In the genomic region with DNA sequence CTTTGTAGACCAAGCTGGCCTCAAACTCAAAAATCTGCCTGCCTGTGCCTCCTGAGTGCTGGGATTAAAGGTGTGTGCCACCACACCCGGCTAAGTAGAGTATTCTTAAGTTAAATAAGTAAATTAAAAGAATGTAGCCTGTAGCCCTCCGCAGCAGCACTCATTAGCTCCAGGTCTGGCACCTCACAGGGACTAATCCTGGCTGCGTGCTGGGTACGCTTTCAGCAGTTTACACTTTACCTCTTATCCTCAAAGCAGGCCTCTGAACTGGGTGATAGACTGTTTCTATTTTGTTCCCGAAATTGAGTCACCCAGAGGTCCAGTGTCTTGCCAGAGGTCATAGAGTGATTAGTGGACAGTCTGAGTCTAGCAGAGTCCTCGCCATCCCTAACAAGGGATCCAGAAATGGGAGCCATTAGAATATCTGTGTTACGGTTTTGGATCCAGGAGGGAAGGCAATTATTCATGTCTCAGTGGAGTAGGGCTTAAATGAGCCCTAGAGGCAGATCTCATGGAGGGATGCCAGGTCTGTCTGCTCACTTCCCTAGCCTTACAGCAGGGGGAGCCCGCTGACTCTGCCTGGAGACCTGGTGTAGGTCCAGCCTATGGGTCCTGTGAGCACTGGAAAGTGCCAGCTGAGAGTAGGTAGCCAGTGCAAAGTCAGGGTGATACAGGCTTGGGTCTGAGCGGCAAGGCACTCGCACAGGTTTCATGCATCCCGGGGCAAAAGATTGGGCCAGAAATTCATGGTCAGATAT, we compare ENCODE assay signal across 7 mouse cellular contexts. TPM values are rescaled to one million over a fixed set of nuclear protein-coding genes. Genes with fewer than 3 reads are reported as not detected.
DNase-seq lines count a peak whose midpoint lies in the region; ATAC-seq and TF ChIP-seq lines count a peak whose summit lies in the region.

No protein-coding gene starts in this region.

- DNase-seq in adrenal gland, adult 18-20 months (ENCODE audit: low spot score in 2 of 2) = peak; percentile 85 to 87
- DNase-seq in embryo, embryonic 9.5 days (ENCODE audit: extremely low spot score) = peak; percentile 70
- peak; percentile 27 for DNase-seq in gonadal fat pad, adult 2 months (ENCODE audit: low read depth)
- peak; percentile 93 for DNase-seq in kidney, adult 11 months
- peak; percentile 86 to 87 for DNase-seq in left cerebral cortex, postnatal 36 days (ENCODE audit: low spot score in 2 of 2)
- DNase-seq in spleen, adult 2 months (ENCODE audit: low read depth in 1 of 2, low spot score in 2 of 2) = peak; percentile 45 to 88

- peak overlapping the region; percentile 47; the same call in 1 of the 2 replicates for H3K27ac ChIP-seq in midbrain, embryonic 13.5 days
- H3K27ac ChIP-seq in spleen, adult 2 months (ENCODE audit: insufficient read depth, low read length) = no peak overlapping the region

- no peaks in the 10 kb centered on the region for H3K9me3 ChIP-seq in midbrain, embryonic 13.5 days

- WGBS in midbrain, embryonic 13.5 days = 33% methylated on average over 11 of the region's 11 CpGs
- WGBS in spleen, adult 2 months = 47% methylated on average over 11 of the region's 11 CpGs

- no peak overlapping the region; the same call in 1 of the 2 replicates for H3K9ac ChIP-seq in midbrain, embryonic 13.5 days (replicated peaks)

- peaks cover 29% of the 10 kb centered on the region for H3K4me1 ChIP-seq in midbrain, embryonic 13.5 days (replicated peaks)
- no peaks in the 10 kb centered on the region for H3K4me1 ChIP-seq in spleen, adult 2 months (ENCODE audit: control insufficient read depth, insufficient read depth, insufficient read length)

- H3K4me3 ChIP-seq in midbrain, embryonic 13.5 days (replicated peaks) = no peak overlapping the region
- no peak overlapping the region for H3K4me3 ChIP-seq in spleen, adult 2 months (ENCODE audit: extremely low read depth, insufficient read depth, insufficient read length)

- ATAC-seq in midbrain, embryonic 13.5 days = peak; percentile 85

- H3K27me3 ChIP-seq in midbrain, embryonic 13.5 days = peaks cover 2% of the 10 kb centered on the region; the same call in 1 of the 2 replicates
- H3K27me3 ChIP-seq in spleen, adult 2 months (ENCODE audit: control insufficient read depth, insufficient read depth, low read length) = no peaks in the 10 kb centered on the region

- H3K4me2 ChIP-seq in midbrain, embryonic 13.5 days (replicated peaks) = no peak overlapping the region

- H3K36me3 ChIP-seq in midbrain, embryonic 13.5 days = peaks cover 14% of the 10 kb centered on the region
- no peaks in the 10 kb centered on the region for H3K36me3 ChIP-seq in spleen, adult 2 months (ENCODE audit: control insufficient read depth, insufficient read depth, low read length)

- TF ChIP-seq POLR2A in spleen, adult 2 months (IDR thresholded peaks at IDR 0.05; ENCODE audit: low read depth, low read length) = no peak

- intact Hi-C loops in left cerebral cortex, postnatal 36 days (cut with DNase I) = no loop called here

- peak; percentile 90; the same call in 1 of the 2 replicates for TF ChIP-seq CTCF in spleen, adult 2 months (IDR thresholded peaks at IDR 0.05; ENCODE audit: extremely low read depth, insufficient read depth, insufficient read length, insufficient replicate concordance)

RNA-seq across cellular contexts. Expression of gene Zfp335, which starts 12.7 kb away (rescaled TPM):
- total RNA-seq in adrenal gland, adult 18-20 months (2021) = 10 to 100 TPM; 20.9 to 22.4 TPM
- polyA plus RNA-seq in gonadal fat pad, adult 2 months (2012; rRNA removed) = 20.6 and 21.7 TPM in 2 replicates
- 10 to 100 TPM; 22.6 to 28.5 TPM for total RNA-seq in left cerebral cortex, postnatal 36 days (2021)
- 13.5 and 15.1 TPM in 2 replicates for polyA plus RNA-seq in midbrain, embryonic 13.5 days (2015; fragmentation: Nextera tagmentation; extraction: Ambion mirVana)
- 37.8 and 47.5 TPM in 2 replicates for polyA plus RNA-seq in spleen, adult 2 months (2012; rRNA removed)

RNA-seq across cellular contexts. Expression of gene Mmp9, which starts 16.3 kb away (rescaled TPM):
- total RNA-seq in adrenal gland, adult 18-20 months (2021) = 1 to 10 TPM in 1 of 2 experiments, under 1 TPM in 1; 0.89 to 2.7 TPM
- 7.0 and 9.7 TPM in 2 replicates for polyA plus RNA-seq in gonadal fat pad, adult 2 months (2012; rRNA removed)
- 1 to 10 TPM; 1.7 to 2.1 TPM for total RNA-seq in left cerebral cortex, postnatal 36 days (2021)
- polyA plus RNA-seq in midbrain, embryonic 13.5 days (2015; fragmentation: Nextera tagmentation; extraction: Ambion mirVana) = 17.2 and 19.5 TPM in 2 replicates
- 16.0 and 26.6 TPM in 2 replicates for polyA plus RNA-seq in spleen, adult 2 months (2012; rRNA removed)

RNA-seq across cellular contexts. Expression of gene Slc12a5, which starts 36.3 kb away (rescaled TPM):
- total RNA-seq in adrenal gland, adult 18-20 months (2021) = 1 to 10 TPM; 5.2 to 9.0 TPM
- polyA plus RNA-seq in gonadal fat pad, adult 2 months (2012; rRNA removed) = 1.7 and 2.0 TPM in 2 replicates
- 100 to 1,000 TPM; 521 to 559 TPM for total RNA-seq in left cerebral cortex, postnatal 36 days (2021)
- polyA plus RNA-seq in midbrain, embryonic 13.5 days (2015; fragmentation: Nextera tagmentation; extraction: Ambion mirVana) = 19.7 and 20.2 TPM in 2 replicates
- 1.2 and 1.3 TPM in 2 replicates for polyA plus RNA-seq in spleen, adult 2 months (2012; rRNA removed)

RNA-seq across cellular contexts. Expression of gene Pcif1, which starts 45.2 kb away (rescaled TPM):
- total RNA-seq in adrenal gland, adult 18-20 months (2021) = 10 to 100 TPM; 35.1 to 48.6 TPM
- polyA plus RNA-seq in gonadal fat pad, adult 2 months (2012; rRNA removed) = 32.0 and 33.9 TPM in 2 replicates
- 10 to 100 TPM; 42.8 to 46.7 TPM for total RNA-seq in left cerebral cortex, postnatal 36 days (2021)
- polyA plus RNA-seq in midbrain, embryonic 13.5 days (2015; fragmentation: Nextera tagmentation; extraction: Ambion mirVana) = 98.1 and 108 TPM in 2 replicates
- polyA plus RNA-seq in spleen, adult 2 months (2012; rRNA removed) = 33.2 and 36.7 TPM in 2 replicates

Comparison
In these comparisons a context has a peak if more than half of its experiments do, and no peak if none do; other contexts are left out.
1. DNase-seq: peak in every context shown above with its lines; median percentile 93 in kidney, adult 11 months; 86 in left cerebral cortex, postnatal 36 days; 86 in adrenal gland, adult 18-20 months; 70 in embryo, embryonic 9.5 days; 66 in spleen, adult 2 months; 27 in gonadal fat pad, adult 2 months.